Mouse (Mus musculus): ENCODE measurements around the gene Tmem206. TPM values are rescaled to one million over a fixed set of nuclear protein-coding genes. Genes with fewer than 3 reads are reported as not detected.

Tmem206 gene
- polyA plus RNA-seq, 1 experiment = 20.2 TPM

DNA sequence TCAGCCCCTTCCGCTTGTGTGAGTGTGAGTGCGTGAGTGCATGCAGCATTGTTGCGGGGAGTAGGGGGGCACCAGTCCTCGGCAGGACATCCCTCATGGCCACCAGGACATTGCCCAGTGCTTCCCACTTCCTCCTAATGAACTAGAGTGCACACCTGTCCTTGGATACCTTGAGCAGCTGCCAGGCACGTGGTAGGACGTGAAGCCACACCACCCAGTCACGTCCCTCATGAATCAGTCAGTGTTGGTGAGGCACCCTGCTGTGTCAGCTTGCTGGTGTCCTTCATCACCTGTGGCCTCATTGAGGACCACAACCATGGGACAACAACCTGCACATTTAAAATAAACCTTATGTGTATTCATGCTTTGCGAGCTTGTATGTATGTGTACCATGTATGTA lies 41.2 kb upstream of the Tmem206 start:
- H3K27ac ChIP-seq (ENCODE audit: control insufficient read depth, insufficient read depth, low read depth, low read length) = no peak overlapping the region
- no peak overlapping the region for H3K4me3 ChIP-seq (ENCODE audit: control insufficient read depth, low read depth, low read length)
- H3K4me1 ChIP-seq (ENCODE audit: control insufficient read depth, insufficient read depth, low read length) = no peaks in the 10 kb centered on the region
- no peaks in the 10 kb centered on the region for H3K27me3 ChIP-seq (ENCODE audit: control insufficient read depth, insufficient read depth, low read length)
- no peak for TF ChIP-seq CTCF (IDR thresholded peaks at IDR 0.05; ENCODE audit: control insufficient read depth, insufficient read depth, insufficient replicate concordance, low read depth, low read length)
- no peak for TF ChIP-seq POLR2A (IDR thresholded peaks at IDR 0.05; ENCODE audit: control insufficient read depth, low read depth, low read length)
- no peaks in the 10 kb centered on the region for H3K36me3 ChIP-seq (ENCODE audit: control insufficient read depth, insufficient read depth, low read length)

DNA sequence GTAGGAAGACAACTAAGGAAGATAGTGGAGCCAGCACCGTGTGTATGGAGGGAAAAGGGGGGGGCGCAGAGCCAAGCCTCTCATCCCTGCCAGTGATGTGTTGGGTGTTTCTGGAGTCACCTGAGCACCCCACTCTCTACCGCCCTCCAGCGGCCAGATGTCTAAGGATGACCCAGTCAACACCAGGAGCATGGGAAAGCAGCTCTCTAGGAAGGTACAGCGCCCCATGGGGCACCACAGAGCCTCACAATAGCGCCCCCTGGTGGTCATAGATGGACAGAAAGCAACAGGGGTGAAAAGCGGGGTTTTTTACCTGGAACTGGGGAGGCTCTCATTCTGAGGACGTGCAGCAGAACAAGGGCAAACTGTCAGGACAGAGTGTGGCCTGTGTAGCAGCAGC lies 37.0 kb upstream of the Tmem206 start:
- Histone ChIP-seq H3K36me3 (ENCODE audit: control insufficient read depth, insufficient read depth, low read length) (no peaks in the 10 kb centered on the region), H3K27ac (ENCODE audit: control insufficient read depth, insufficient read depth, low read depth, low read length) (no peak overlapping the region), H3K4me1 (ENCODE audit: control insufficient read depth, insufficient read depth, low read length) (no peaks in the 10 kb centered on the region), H3K4me3 (ENCODE audit: control insufficient read depth, low read depth, low read length) (no peak overlapping the region), H3K27me3 (ENCODE audit: control insufficient read depth, insufficient read depth, low read length) (no peaks in the 10 kb centered on the region)
- TF ChIP-seq CTCF (IDR thresholded peaks at IDR 0.05; ENCODE audit: control insufficient read depth, insufficient read depth, insufficient replicate concordance, low read depth, low read length) (peak; percentile 74), POLR2A (IDR thresholded peaks at IDR 0.05; ENCODE audit: control insufficient read depth, low read depth, low read length) (no peak)

DNA sequence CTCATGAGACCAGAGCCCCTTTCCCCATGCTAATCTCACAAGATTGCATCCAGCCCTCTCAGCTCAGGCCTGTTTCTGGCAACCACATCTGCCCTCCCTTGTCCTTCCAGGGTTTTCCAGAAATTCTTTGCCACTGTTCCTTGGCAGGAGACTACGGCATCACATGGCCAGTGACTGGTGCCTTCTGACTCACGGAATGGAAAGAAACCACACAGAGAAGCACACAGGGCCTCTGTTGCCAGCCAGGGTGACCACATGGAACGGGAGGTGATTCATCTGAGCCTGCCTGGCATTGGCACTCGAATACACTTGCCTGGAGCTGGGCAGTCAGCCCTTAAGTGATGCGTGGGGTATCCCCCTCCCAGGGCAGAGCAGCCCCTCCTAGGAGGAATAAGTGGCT lies 33.4 kb upstream of the Tmem206 start:
- Histone ChIP-seq H3K4me3 (ENCODE audit: control insufficient read depth, low read depth, low read length) (no peak overlapping the region), H3K27me3 (ENCODE audit: control insufficient read depth, insufficient read depth, low read length) (no peaks in the 10 kb centered on the region), H3K4me1 (ENCODE audit: control insufficient read depth, insufficient read depth, low read length) (no peaks in the 10 kb centered on the region), H3K27ac (ENCODE audit: control insufficient read depth, insufficient read depth, low read depth, low read length) (no peak overlapping the region), H3K36me3 (ENCODE audit: control insufficient read depth, insufficient read depth, low read length) (no peaks in the 10 kb centered on the region)
- TF ChIP-seq POLR2A (IDR thresholded peaks at IDR 0.05; ENCODE audit: control insufficient read depth, low read depth, low read length) (no peak), CTCF (IDR thresholded peaks at IDR 0.05; ENCODE audit: control insufficient read depth, insufficient read depth, insufficient replicate concordance, low read depth, low read length) (no peak)

DNA sequence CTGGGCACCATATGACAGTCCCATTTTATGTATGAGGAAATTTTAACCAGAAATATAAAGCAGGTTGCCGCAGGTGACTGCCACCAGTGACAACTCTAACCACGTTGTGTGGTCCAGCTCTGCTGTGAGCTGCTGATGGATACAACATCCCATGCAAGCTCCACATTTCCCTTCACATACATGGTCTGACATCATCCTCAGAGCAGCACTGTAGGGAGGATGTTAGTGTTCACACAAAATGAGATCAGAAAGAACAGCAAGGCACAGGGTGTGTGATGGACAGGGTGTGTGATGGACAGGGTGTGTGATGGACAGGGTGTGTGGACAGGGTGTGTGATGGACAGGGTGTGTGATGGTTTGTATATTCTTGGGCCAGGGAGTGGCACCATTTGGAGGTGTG lies 32.7 kb upstream of the Tmem206 start:
- H3K4me3 ChIP-seq (ENCODE audit: control insufficient read depth, low read depth, low read length) = no peak overlapping the region
- no peaks in the 10 kb centered on the region for H3K27me3 ChIP-seq (ENCODE audit: control insufficient read depth, insufficient read depth, low read length)
- H3K36me3 ChIP-seq (ENCODE audit: control insufficient read depth, insufficient read depth, low read length) = no peaks in the 10 kb centered on the region
- TF ChIP-seq POLR2A (IDR thresholded peaks at IDR 0.05; ENCODE audit: control insufficient read depth, low read depth, low read length) (no peak), CTCF (IDR thresholded peaks at IDR 0.05; ENCODE audit: control insufficient read depth, insufficient read depth, insufficient replicate concordance, low read depth, low read length) (no peak)
- H3K27ac ChIP-seq (ENCODE audit: control insufficient read depth, insufficient read depth, low read depth, low read length) = no peak overlapping the region
- no peaks in the 10 kb centered on the region for H3K4me1 ChIP-seq (ENCODE audit: control insufficient read depth, insufficient read depth, low read length)

GRCm38 (mm10) chr1:191293996-191294795 lies 31.5 kb upstream of the Tmem206 start:
- no peak for TF ChIP-seq POLR2A (IDR thresholded peaks at IDR 0.05; ENCODE audit: control insufficient read depth, low read depth, low read length)
- no peak for TF ChIP-seq CTCF (IDR thresholded peaks at IDR 0.05; ENCODE audit: control insufficient read depth, insufficient read depth, insufficient replicate concordance, low read depth, low read length)
- Histone ChIP-seq H3K4me3 (ENCODE audit: control insufficient read depth, low read depth, low read length) (no peak overlapping the region), H3K4me1 (ENCODE audit: control insufficient read depth, insufficient read depth, low read length) (no peaks in the 10 kb centered on the region), H3K36me3 (ENCODE audit: control insufficient read depth, insufficient read depth, low read length) (no peaks in the 10 kb centered on the region), H3K27ac (ENCODE audit: control insufficient read depth, insufficient read depth, low read depth, low read length) (no peak overlapping the region), H3K27me3 (ENCODE audit: control insufficient read depth, insufficient read depth, low read length) (no peaks in the 10 kb centered on the region)

- H3K27me3 ChIP-seq (ENCODE audit: control insufficient read depth, insufficient read depth, low read length) = no peaks in the 10 kb centered on the region
- TF ChIP-seq POLR2A (IDR thresholded peaks at IDR 0.05; ENCODE audit: control insufficient read depth, low read depth, low read length) (no peak), CTCF (IDR thresholded peaks at IDR 0.05; ENCODE audit: control insufficient read depth, insufficient read depth, insufficient replicate concordance, low read depth, low read length) (no peak)
- no peaks in the 10 kb centered on the region for H3K36me3 ChIP-seq (ENCODE audit: control insufficient read depth, insufficient read depth, low read length)
These were observed 29.9 kb upstream of the Tmem206 start for GRCm38 (mm10) chr1:191295784-191296183.

DNA sequence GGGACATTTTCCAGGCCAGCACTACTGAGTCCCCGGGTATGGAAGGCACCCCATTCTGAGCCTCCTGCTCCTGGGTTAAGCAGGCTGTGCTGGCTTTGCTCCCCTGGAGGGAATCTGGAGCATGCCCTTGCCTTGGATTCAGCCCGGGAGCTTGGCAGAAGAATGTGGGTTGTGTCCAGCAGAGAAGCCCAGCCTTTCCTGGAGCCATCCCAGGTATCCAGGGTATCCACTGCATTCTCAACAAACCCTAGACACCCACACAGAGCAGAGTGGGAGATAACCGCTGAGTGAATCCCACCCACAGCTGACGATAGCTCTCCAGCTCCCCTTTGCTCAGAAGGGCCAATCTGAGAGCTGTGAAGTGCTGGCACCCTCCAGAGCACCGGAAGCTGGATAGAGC lies 29.3 kb upstream of the Tmem206 start:
- TF ChIP-seq CTCF (IDR thresholded peaks at IDR 0.05; ENCODE audit: control insufficient read depth, insufficient read depth, insufficient replicate concordance, low read depth, low read length) (no peak), POLR2A (IDR thresholded peaks at IDR 0.05; ENCODE audit: control insufficient read depth, low read depth, low read length) (no peak)

More at GRCm38 (mm10) chr1:191295784-191296183, 29.9 kb upstream of the Tmem206 start:
- no peak overlapping the region for H3K27ac ChIP-seq (ENCODE audit: control insufficient read depth, insufficient read depth, low read depth, low read length)
- H3K4me3 ChIP-seq (ENCODE audit: control insufficient read depth, low read depth, low read length) = no peak overlapping the region
- H3K4me1 ChIP-seq (ENCODE audit: control insufficient read depth, insufficient read depth, low read length) = no peaks in the 10 kb centered on the region

More for the DNA sequence above, 29.3 kb upstream of the Tmem206 start:
- Histone ChIP-seq H3K27ac (ENCODE audit: control insufficient read depth, insufficient read depth, low read depth, low read length) (no peak overlapping the region), H3K27me3 (ENCODE audit: control insufficient read depth, insufficient read depth, low read length) (no peaks in the 10 kb centered on the region), H3K4me1 (ENCODE audit: control insufficient read depth, insufficient read depth, low read length) (no peaks in the 10 kb centered on the region), H3K36me3 (ENCODE audit: control insufficient read depth, insufficient read depth, low read length) (no peaks in the 10 kb centered on the region), H3K4me3 (ENCODE audit: control insufficient read depth, low read depth, low read length) (no peak overlapping the region)
